20 mouse cellular contexts compared by ENCODE assay signal in the genomic region with DNA sequence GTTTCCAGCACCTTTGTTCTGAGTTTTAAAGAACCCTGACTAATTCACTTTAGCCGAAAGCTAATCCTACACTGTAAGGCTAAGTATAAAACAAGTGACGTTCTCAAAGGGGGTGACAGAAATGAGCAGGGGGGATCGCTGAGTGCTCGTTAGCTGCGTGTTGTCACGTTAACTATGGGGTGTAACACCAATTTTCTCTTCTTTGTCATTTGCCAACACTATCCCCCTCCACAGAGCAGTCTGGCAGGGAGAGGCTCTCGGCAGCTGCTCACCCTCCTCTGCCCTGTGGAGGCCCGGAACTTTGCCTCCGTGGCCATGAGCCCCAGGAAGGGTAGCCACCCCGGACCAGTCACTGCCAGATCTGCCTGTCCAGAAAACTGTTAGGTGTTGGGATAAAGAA. TPM values are rescaled to one million over a fixed set of nuclear protein-coding genes. Genes with fewer than 3 reads are reported as not detected.
DNase-seq lines count a peak whose midpoint lies in the region; ATAC-seq lines count a peak whose summit lies in the region.
"Had no signal": no experiment of that assay in that cellular context is flagged by ENCODE, and none has a peak within 500 bp of the region (broad histone marks: within the 10 kb centered on the region; RNA-seq: fewer than 3 reads in every experiment).

No protein-coding gene starts in this region.

- DNase-seq in hindbrain, embryonic 10.5 days (ENCODE audit: low spot score), result no peak
- no peak for DNase-seq in right cerebral cortex, postnatal 10 days (ENCODE audit: low spot score in 2 of 2)
- DNase-seq: adrenal gland, adult 2 months; adrenal gland, postnatal 25 days; cerebellum, adult 11 months; cerebellum, adult 8-10 months; cerebellum, postnatal 25 days; gastrocnemius, postnatal 36 days; heart, adult 18-20 months; heart, postnatal 10 days had no signal

- no peak overlapping the region for H3K27ac ChIP-seq in midbrain, embryonic 13.5 days
- H3K27ac ChIP-seq in midbrain, embryonic 15.5 days, result no peak overlapping the region
- 0 out of 2 replicates have a peak overlapping the region, but pooled peaks have one; percentile 50 for H3K27ac ChIP-seq in forebrain, embryonic 12.5 days
- no peak overlapping the region for H3K27ac ChIP-seq in forebrain, embryonic 15.5 days (replicated peaks)
- no peak overlapping the region for H3K27ac ChIP-seq in hindbrain, embryonic 10.5 days
- H3K27ac ChIP-seq: embryonic facial prominence, embryonic 12.5 days; heart, embryonic 10.5 days; hindbrain, embryonic 14.5 days; intestine, embryonic 15.5 days had no signal

- H3K9me3 ChIP-seq in midbrain, embryonic 13.5 days, result no peaks in the 10 kb centered on the region
- H3K9me3 ChIP-seq in midbrain, embryonic 15.5 days, result no peaks in the 10 kb centered on the region
- H3K9me3 ChIP-seq in forebrain, embryonic 12.5 days, result no peaks in the 10 kb centered on the region
- no peaks in the 10 kb centered on the region for H3K9me3 ChIP-seq in forebrain, embryonic 15.5 days
- no peaks in the 10 kb centered on the region for H3K9me3 ChIP-seq in hindbrain, embryonic 10.5 days
- H3K9me3 ChIP-seq: embryonic facial prominence, embryonic 12.5 days; heart, embryonic 10.5 days; intestine, embryonic 15.5 days had no signal

- ATAC-seq in midbrain, embryonic 13.5 days, result 0 out of 2 replicates have a peak, but pooled peaks have one; percentile 28
- no peak for ATAC-seq in midbrain, embryonic 15.5 days (replicated peaks)
- peak; percentile 48; the same call in 1 of the 2 replicates for ATAC-seq in forebrain, embryonic 12.5 days (ENCODE audit: low FRiP score)
- peak; percentile 61 for ATAC-seq in forebrain, embryonic 15.5 days (replicated peaks)
- ATAC-seq: intestine, embryonic 15.5 days had no signal

- no peak overlapping the region for H3K4me2 ChIP-seq in midbrain, embryonic 13.5 days (replicated peaks)
- H3K4me2 ChIP-seq in midbrain, embryonic 15.5 days, result no peak overlapping the region
- H3K4me2 ChIP-seq in forebrain, embryonic 12.5 days, result no peak overlapping the region
- no peak overlapping the region for H3K4me2 ChIP-seq in forebrain, embryonic 15.5 days (replicated peaks)
- H3K4me2 ChIP-seq: embryonic facial prominence, embryonic 12.5 days; hindbrain, embryonic 14.5 days; intestine, embryonic 15.5 days had no signal

- WGBS in midbrain, embryonic 13.5 days, result 25% methylated on average over 10 of the region's 10 CpGs
- 27% methylated on average over 10 of the region's 10 CpGs for WGBS in midbrain, embryonic 15.5 days
- WGBS in forebrain, embryonic 12.5 days, result 16% methylated on average over 10 of the region's 10 CpGs
- 14% methylated on average over 10 of the region's 10 CpGs for WGBS in forebrain, embryonic 15.5 days
- 69% methylated on average over 10 of the region's 10 CpGs for WGBS in hindbrain, embryonic 10.5 days

- H3K27me3 ChIP-seq in midbrain, embryonic 13.5 days, result peaks cover 50% of the 10 kb centered on the region
- H3K27me3 ChIP-seq in midbrain, embryonic 15.5 days (replicated peaks), result peaks cover 24% of the 10 kb centered on the region
- peaks cover 60% of the 10 kb centered on the region for H3K27me3 ChIP-seq in forebrain, embryonic 12.5 days
- 0 out of 2 replicates have a peak, but pooled peaks cover 3% of the 10 kb centered on the region for H3K27me3 ChIP-seq in forebrain, embryonic 15.5 days
- H3K27me3 ChIP-seq in hindbrain, embryonic 10.5 days (ENCODE audit: insufficient read depth, poor library complexity, severe bottlenecking), result peaks cover 57% of the 10 kb centered on the region

- H3K36me3 ChIP-seq in midbrain, embryonic 13.5 days, result no peaks in the 10 kb centered on the region
- no peaks in the 10 kb centered on the region for H3K36me3 ChIP-seq in midbrain, embryonic 15.5 days (replicated peaks)
- no peaks in the 10 kb centered on the region for H3K36me3 ChIP-seq in forebrain, embryonic 12.5 days (replicated peaks)
- H3K36me3 ChIP-seq in forebrain, embryonic 15.5 days, result no peaks in the 10 kb centered on the region
- H3K36me3 ChIP-seq in hindbrain, embryonic 10.5 days, result no peaks in the 10 kb centered on the region
- H3K36me3 ChIP-seq: embryonic facial prominence, embryonic 12.5 days; heart, embryonic 10.5 days; intestine, embryonic 15.5 days had no signal

- H3K9ac ChIP-seq in midbrain, embryonic 13.5 days (replicated peaks), result no peak overlapping the region
- H3K9ac ChIP-seq in midbrain, embryonic 15.5 days, result no peak overlapping the region
- H3K9ac ChIP-seq in forebrain, embryonic 12.5 days, result no peak overlapping the region
- no peak overlapping the region for H3K9ac ChIP-seq in forebrain, embryonic 15.5 days (replicated peaks)
- H3K9ac ChIP-seq: embryonic facial prominence, embryonic 12.5 days; hindbrain, embryonic 14.5 days; intestine, embryonic 15.5 days had no signal

- H3K4me3 ChIP-seq in midbrain, embryonic 13.5 days (replicated peaks), result no peak overlapping the region
- no peak overlapping the region for H3K4me3 ChIP-seq in midbrain, embryonic 15.5 days
- no peak overlapping the region for H3K4me3 ChIP-seq in forebrain, embryonic 12.5 days (replicated peaks)
- H3K4me3 ChIP-seq in forebrain, embryonic 15.5 days, result no peak overlapping the region
- no peak overlapping the region for H3K4me3 ChIP-seq in hindbrain, embryonic 10.5 days
- H3K4me3 ChIP-seq: embryonic facial prominence, embryonic 12.5 days; heart, embryonic 10.5 days; intestine, embryonic 15.5 days had no signal

- peaks cover 17% of the 10 kb centered on the region for H3K4me1 ChIP-seq in midbrain, embryonic 13.5 days (replicated peaks)
- H3K4me1 ChIP-seq in midbrain, embryonic 15.5 days, result no peaks in the 10 kb centered on the region
- H3K4me1 ChIP-seq in forebrain, embryonic 12.5 days, result peaks cover 31% of the 10 kb centered on the region
- peaks cover 20% of the 10 kb centered on the region for H3K4me1 ChIP-seq in forebrain, embryonic 15.5 days
- H3K4me1 ChIP-seq in hindbrain, embryonic 10.5 days (replicated peaks), result peaks cover 10% of the 10 kb centered on the region
- H3K4me1 ChIP-seq: embryonic facial prominence, embryonic 12.5 days; heart, embryonic 10.5 days; intestine, embryonic 15.5 days had no signal

RNA-seq across cellular contexts. Expression of gene Spaca7, which starts 7.3 kb away (rescaled TPM):
- not detected in 2 replicates for polyA plus RNA-seq in midbrain, embryonic 13.5 days (2015; fragmentation: Nextera tagmentation; extraction: Ambion mirVana)
- polyA plus RNA-seq in midbrain, embryonic 15.5 days (2015; fragmentation: Nextera tagmentation; extraction: Ambion mirVana), result not detected in 2 replicates
- not detected in 2 replicates for polyA plus RNA-seq in forebrain, embryonic 12.5 days (2016; fragmentation: Nextera tagmentation; extraction: Ambion mirVana)
- polyA plus RNA-seq in forebrain, embryonic 15.5 days (2015; fragmentation: Nextera tagmentation; extraction: Ambion mirVana), result not detected in 2 replicates
- not detected in 2 replicates for polyA plus RNA-seq in hindbrain, embryonic 10.5 days (2016; fragmentation: Nextera tagmentation; extraction: Ambion mirVana)
- polyA plus RNA-seq: adrenal gland, adult 2 months; cortical plate, adult 2 months; embryonic facial prominence, embryonic 12.5 days; heart, embryonic 10.5 days; heart, embryonic 14.5 days; hindbrain, embryonic 14.5 days; intestine, embryonic 15.5 days had no signal
